Mouse (Mus musculus): Measurements from ENCODE around the gene Hs3st4.

The Hs3st4 gene

DNA sequence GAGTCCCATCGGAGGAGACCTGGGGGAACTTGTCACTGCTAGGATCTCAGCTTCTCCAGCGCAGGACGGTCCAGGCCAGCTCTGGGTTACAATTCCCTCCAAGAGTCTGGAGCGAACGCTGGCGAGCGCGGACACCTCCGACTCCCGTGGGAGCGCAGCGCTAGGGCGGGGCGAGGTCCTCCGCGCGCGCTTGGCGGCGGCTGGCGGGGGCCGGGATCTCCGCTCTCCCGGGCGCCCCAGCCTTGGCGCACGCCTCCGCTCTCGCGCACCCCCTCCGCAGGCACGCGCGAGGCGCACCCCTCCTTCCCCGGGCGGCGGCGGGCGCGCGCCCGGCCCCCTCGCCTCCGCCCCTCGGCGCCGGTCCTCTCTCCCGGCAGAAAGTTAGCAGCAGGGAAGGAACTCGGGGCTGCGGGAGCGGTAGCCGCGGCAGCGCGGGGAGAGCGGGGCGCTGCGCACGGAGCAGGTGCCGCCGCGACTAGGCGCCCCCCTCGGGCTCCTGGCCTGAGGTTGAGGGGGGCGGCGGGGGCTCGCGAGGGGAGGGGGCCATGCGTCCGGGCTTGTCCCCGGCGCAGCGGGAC is at the start of gene Hs3st4:
Gene Hs3st4, plus strand, starts transcription at position 409 of the 578 bp plus-strand sequence.
- peak; percentile 27 for DNase-seq (ENCODE audit: extremely low spot score)

- DNase-seq (ENCODE audit: extremely low spot score), result no peak
Observed at GRCm38 (mm10) chr7:123946836-123947235, 35.8 kb upstream of the Hs3st4 start.

GRCm38 (mm10) chr7:123963021-123963420 is 19.6 kb upstream of the Hs3st4 start:
- no peak for DNase-seq (ENCODE audit: extremely low spot score)

GRCm38 (mm10) chr7:123964559-123965142 is 18.0 kb upstream of the Hs3st4 start:
- peak; percentile 29 for DNase-seq (ENCODE audit: extremely low spot score)

GRCm38 (mm10) chr7:123965515-123965914 is 17.2 kb upstream of the Hs3st4 start:
- DNase-seq (ENCODE audit: extremely low spot score), result no peak

- no peak for DNase-seq (ENCODE audit: extremely low spot score)
Observed at GRCm38 (mm10) chr7:123975441-123975840, 7.2 kb upstream of the Hs3st4 start.

DNA sequence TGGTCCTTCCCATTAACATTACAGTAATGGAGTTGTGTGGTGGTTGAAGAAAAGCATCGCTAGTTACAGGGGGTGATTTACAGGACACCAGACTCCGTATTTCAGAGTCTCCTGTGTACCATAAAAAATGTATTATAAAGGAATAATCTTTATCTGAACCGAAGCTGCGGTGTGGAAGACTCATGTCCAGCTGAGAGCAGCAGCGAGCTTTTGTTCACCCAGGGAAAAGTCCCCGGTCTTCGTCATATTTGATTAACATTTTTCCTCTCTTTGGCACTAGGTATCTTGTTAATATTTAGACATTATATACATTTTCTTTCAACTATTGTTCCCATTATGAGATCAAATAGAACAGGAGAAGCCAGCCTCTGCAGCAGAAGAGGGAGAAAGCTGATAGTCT is 1.2 kb upstream of the Hs3st4 start:
- DNase-seq (ENCODE audit: extremely low spot score), result no peak

GRCm38 (mm10) chr7:123982010-123982409 is 659 bp upstream of the Hs3st4 start:
- no peak for DNase-seq (ENCODE audit: extremely low spot score)

- DNase-seq (ENCODE audit: extremely low spot score), result peak; percentile 35
Observed at GRCm38 (mm10) chr7:123983177-123984046, 743 bp downstream of the Hs3st4 start.

- no peak for DNase-seq (ENCODE audit: extremely low spot score)
Observed at GRCm38 (mm10) chr7:123992121-123992520, 9.5 kb downstream of the Hs3st4 start.

- no peak for DNase-seq (ENCODE audit: extremely low spot score)
Observed at GRCm38 (mm10) chr7:123997266-123997665, 14.6 kb downstream of the Hs3st4 start.

DNA sequence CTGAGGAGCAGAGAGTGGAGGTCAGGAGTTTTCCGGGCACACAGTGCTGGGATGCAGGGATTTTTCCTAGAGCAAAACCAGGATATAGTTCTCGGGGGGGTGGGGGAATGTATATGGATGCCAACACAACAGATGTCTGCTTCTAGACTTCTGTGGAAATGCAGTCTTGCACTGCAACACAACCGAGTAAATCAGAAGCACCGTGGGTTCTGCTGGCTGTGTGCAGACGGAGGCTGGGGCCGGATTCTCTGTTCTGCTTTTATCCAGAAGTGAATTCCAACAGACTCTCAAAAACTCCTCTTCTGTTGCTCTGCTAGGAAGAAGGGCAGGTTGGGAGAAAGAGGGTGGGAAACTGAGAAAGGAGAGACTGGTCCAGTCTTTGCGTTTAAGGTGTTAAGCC is 15.9 kb downstream of the Hs3st4 start:
- no peak for DNase-seq (ENCODE audit: extremely low spot score)

GRCm38 (mm10) chr7:124026908-124027307 is 44.2 kb downstream of the Hs3st4 start:
- no peak for DNase-seq (ENCODE audit: extremely low spot score)

DNA sequence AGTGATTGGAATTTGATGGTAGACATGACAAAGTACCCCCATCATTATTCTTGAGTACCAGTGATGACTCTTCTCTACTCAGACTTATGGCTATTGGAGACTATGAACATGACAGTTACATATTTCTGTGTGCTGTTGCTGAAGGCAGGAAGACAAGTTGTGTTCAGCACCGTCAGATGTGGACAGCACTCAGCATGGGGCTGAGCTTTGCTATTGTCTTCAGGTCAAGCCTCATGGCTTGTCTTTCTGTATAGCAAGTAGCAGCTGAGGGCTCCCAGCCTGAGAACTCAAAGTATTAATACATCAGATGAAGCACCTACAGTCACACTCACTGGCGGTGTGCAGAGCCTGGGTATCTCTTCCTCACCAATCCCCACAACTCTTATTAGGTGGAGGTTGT is 49.6 kb downstream of the Hs3st4 start:
- DNase-seq (ENCODE audit: extremely low spot score), result peak; percentile 15

- no peak for DNase-seq (ENCODE audit: extremely low spot score)
Observed at GRCm38 (mm10) chr7:124033332-124033731, 50.7 kb downstream of the Hs3st4 start.

- no peak for DNase-seq (ENCODE audit: extremely low spot score)
Observed at GRCm38 (mm10) chr7:124037281-124037700, 54.6 kb downstream of the Hs3st4 start.

GRCm38 (mm10) chr7:124039142-124039541 is 56.5 kb downstream of the Hs3st4 start:
- DNase-seq (ENCODE audit: extremely low spot score), result no peak

DNA sequence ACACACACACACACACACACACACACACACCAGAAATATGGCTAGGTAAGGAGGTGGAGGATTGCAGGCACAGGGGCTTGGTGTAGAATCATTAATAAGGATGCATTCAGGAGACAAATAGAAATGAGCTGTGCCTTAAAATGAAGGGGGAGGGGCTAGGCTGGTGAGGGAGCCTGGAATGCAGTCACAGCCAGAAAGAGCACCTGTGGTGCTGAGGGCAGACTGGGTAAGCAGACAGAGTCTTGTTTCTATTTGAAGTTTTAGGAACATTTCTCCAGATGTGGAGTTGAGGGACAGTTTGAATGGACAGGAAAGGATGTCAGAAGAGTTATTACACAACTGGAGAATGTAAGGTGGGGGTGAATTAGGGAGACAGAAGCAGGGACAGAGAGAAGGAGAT is 64.7 kb downstream of the Hs3st4 start:
- no peak for DNase-seq (ENCODE audit: extremely low spot score)

DNA sequence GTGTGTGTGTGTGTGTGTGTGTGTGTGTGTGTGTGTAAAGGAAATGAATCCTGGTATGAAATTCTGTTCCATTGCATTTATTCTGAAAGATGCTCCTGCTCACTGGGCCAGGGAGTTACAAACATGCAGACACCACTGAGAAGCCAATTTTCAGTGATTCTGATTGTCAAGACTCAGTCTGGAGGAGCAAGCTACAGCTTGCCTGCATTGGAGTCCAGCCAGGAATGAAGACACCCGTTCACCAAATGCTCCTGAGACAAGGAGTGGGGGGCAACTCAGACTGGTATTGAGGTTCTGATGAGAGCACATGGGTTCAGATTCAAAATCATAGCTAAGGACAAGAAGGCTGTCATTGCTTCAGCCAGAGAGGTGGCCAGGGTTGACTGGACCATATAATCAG is 66.3 kb downstream of the Hs3st4 start:
- no peak for DNase-seq (ENCODE audit: extremely low spot score)

DNA sequence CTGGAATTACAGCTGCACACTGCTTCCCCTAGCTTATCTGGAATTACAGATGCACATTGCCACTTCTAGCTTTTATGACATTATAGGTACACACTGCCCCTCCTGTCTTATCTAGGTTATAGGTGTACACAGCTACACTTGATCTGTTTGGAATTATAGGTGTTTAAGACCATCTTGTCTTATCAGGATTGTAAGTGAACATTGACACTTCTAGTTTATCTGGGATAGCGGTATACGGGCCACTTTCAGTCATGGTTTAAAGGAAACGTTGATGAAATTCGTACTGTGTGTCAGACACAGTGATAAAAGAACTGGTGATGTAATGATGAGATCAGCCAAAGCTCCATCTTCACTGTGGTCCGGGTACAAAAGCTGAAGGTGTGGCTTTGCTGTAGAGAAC is 67.8 kb downstream of the Hs3st4 start:
- DNase-seq (ENCODE audit: extremely low spot score), result no peak

DNA sequence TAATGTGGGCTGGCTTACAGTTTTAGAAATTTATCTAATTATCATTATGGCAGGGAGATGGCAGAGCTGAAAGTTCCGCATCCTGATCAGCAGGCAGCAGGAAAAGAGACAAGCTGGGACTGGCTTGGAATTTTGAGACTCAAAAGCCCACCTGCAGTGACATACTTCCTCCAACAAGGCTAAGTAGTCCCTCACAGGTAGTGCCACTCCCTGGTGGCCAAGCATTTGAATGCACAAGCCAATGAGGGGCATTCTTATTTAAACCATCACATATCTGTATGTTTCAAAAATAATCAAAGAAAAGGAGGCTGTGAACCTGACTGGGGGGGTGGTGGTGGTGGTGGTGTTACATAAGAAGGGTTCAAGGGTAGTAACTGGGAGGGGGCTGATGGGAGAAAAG is 101.1 kb downstream of the Hs3st4 start:
- no peak for DNase-seq (ENCODE audit: extremely low spot score)

DNA sequence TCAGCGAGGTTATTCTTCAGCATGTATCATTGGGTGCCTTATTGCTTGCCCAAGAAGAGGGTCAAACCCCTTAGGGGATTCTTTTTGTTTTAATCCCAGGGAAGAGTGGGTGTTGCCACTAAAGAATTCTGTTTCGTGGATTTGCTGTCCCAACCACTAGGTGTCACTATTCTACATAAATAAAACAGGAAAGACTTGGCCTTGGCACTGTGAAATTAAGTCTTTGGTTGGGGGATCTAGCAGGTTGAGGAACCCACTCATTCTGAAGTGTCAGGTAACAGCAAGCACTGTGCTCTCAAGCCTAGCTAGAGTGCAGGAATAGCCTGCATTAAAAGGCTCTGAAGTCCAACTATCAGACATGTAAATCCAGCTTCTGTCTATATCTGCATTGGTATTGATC is 146.3 kb downstream of the Hs3st4 start:
- DNase-seq (ENCODE audit: extremely low spot score), result peak; percentile 17

DNA sequence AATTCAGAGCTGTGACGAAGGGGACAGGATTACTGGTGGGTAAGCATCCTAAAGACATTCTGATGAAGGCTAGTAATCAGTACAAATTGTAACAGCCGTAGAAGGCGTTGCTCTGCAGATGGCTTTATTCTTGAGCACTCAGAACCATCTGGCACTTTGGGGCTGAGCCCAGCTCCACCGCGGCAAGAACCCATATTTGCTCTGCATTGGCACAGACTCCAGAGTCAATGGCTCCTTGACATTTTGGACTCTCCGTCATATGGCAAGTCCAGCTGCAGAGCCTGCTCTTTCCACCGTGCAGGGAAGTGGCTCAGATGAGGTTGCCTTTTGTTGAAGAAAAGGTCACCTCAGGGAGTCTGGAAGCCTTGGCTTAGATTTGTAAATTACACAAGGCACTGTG is 148.6 kb downstream of the Hs3st4 start:
- DNase-seq (ENCODE audit: extremely low spot score), result no peak
